Mouse (Mus musculus) neural tube, embryonic 10.5 days (tissue): Measurements from ENCODE around the gene Stxbp5l.
"Not testable (repeated sequence)": the region's sequence is repeated elsewhere in the genome, so short reads cannot be mapped to it uniquely, and the experiment has no call there.

ENCODE experiments used
- DNase-seq: peaks from one replicate; pipeline ENCODE4 v3.0.0-alpha.2; 2017; ENCODE audit warnings: low spot score; ENCODE audit errors: extremely low spot score

Stxbp5l gene

DNA sequence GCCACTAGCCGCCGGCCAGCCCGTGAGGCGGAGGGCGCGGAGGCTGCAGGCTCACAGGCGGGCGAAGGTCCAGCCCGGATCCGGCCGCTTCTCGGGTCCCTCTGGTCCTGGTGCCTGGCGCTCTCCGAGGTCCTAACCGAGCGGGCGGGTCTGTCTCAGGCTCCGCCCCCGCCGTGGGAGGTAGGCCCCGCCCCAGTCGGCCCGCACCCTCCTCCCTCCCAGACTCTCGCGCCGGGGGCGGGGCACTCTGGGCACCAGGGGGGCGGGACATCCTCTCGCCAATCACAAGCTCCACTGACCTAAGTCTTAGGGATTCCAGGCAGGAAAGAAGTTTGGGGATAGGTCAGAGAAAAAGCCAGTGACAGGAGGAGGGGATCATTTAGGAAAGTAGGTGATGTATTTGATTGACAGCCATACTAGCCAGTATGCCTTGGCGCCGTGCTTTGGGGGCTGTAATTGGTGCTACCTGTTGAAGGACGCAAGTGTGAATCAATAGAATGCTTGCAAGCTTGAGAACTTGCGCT is at the start of gene Stxbp5l:
Gene Stxbp5l (minus strand): TSS at position 142 of the 524 bp plus-strand sequence.
- DNase-seq: peak; percentile 96

- no peak for DNase-seq
Observed at GRCm38 (mm10) chr16:37433418-37434204, 48.8 kb upstream of the Stxbp5l start.

DNA sequence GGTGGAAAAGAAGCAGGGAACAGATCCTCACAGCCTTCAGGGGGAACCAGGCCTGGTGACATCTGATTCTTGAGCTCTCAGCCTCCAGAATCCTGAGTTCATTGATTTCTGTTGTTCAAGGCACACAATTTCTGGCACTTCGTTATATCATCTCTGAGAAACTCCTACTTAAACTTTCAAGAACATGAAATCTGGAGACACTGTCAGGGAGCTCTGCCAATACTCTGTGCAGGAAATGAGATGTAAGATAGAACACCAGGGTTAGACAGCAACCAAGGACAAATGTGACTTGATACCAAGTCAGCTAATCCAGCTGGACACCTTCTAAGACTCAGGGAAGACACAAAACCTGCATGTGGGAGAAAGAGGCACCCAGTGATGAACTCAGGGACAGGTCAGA is 40.7 kb upstream of the Stxbp5l start:
- DNase-seq: no peak

DNA sequence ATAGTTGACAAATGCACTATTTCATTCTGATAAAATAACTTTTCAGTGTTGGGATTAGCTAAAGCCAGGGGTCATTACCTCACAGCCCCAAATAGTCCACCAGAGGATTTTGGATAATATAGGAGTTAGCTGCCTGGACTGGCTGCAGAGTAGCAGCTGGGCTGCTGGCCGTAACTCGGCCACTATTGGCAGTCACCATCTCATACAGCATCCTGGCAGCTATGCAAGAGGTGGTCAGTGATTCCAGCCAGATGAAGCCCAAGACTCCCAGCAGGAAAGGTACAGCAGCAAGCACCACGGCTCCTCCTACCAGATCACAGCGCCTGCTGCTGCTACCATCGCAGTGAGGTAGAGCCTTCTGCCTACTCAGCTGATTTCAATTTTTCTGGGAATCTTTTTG is 38.1 kb upstream of the Stxbp5l start:
- no peak for DNase-seq

- no peak for DNase-seq
Observed at GRCm38 (mm10) chr16:37421851-37422250, 37.1 kb upstream of the Stxbp5l start.

GRCm38 (mm10) chr16:37420512-37420911 is 35.8 kb upstream of the Stxbp5l start:
- no peak for DNase-seq

DNA sequence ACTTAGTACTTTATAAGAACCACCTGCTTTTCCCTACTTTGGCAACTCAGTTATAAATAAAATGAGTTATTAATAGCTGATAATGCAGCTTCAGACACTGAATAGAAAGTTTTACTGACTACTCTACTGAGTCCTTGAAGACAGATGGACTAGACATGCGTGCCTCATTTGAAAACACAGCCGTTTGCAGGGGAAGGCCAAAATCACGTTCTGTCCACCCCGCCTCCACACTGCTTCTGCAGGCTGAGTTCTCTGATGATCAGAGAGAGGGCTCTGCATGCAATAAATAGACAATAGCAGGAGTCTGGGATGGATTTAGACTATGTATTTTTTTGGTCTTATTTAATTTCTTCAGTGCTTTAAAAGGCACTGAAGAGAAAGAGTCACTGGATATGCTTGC is 20.8 kb upstream of the Stxbp5l start:
- DNase-seq: no peak

DNA sequence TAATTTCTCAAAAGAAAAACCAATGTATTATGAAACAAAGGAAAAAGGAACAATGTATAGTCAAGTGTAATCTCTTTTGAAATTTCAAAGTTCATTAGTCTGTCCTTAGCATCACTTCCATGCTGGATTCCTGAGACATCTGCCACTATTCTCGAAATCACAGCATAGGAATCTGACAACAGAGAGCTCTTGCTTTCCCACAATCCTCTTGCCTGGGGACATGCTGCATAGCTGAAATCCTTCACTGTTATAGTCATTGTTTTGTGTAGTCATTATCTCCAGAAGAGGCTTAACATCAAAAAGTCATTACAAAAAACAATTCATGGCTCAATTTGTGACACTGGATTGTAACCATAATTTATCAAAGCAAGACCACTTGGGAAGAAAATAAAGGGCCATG is 20.2 kb upstream of the Stxbp5l start:
- no peak for DNase-seq

DNA sequence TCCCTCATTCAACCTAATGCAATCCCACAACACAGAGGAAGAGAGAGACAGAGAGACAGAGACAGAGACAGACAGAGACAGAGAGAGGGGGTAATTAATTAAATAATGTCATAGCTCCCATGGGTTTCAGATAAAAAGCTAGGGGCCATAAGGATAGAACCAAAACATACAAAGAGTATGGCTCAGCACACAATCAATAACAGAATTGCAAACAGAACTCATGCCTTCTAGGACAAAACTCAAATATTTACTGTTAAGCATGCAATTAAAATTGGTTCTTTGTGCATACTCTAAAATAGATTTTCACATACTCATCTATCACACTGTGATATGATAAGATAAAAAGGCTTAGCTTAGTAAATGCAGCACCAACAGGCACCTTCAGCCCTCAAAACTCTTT is 5.2 kb upstream of the Stxbp5l start:
- no peak for DNase-seq

DNA sequence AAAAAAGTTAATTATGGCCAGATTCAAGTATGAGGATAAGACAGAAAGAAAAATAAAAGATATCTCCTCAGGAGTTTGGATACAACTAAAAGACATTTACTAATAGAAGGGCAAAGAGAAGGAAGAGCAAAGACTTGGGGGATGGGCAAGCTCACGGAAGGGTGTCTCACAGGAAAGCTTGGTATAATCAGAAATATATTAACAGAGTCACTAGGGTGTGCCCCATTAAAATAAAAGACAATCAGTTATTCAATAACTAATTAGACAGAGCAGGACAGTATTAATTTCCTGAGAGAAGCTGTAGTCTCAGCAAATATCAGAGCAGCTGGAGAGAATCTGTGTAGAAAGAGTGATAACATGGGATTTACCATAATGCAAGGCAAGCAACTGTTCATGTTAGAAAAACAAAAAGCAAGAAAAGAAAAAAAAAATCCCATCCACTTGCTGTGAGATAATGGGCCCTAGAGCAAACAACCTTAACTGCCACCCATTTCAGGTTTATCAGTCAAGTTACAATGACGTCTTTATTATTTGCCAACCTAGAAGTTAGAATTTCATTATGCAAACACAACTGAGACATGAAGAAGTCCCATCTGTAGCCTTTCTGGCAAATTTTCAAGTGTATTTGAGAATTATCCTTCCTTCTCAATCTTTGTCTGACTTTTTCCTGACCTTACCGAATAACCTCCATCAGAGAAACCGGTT is 4.6 kb upstream of the Stxbp5l start:
- no peak for DNase-seq

DNA sequence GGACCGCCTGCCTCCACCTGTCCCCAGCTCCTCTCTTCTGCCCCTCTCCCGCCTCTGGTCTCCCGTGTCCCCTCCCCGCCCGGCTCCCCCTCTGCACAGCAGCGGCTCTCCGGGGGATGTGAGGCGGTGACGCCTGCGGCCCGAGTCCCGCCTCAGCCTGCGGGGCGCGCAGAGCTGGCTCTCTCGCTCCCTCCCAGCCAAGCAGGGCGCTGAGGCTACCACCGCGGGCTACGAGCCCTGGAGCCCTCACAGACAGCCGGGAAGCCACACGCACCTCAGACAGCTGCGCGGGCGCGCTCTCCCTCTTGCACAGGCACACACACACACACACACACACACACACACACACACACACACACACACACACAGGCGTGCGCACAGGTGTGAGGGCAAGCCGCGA is 393 bp downstream of the Stxbp5l start:
- no peak for DNase-seq

DNA sequence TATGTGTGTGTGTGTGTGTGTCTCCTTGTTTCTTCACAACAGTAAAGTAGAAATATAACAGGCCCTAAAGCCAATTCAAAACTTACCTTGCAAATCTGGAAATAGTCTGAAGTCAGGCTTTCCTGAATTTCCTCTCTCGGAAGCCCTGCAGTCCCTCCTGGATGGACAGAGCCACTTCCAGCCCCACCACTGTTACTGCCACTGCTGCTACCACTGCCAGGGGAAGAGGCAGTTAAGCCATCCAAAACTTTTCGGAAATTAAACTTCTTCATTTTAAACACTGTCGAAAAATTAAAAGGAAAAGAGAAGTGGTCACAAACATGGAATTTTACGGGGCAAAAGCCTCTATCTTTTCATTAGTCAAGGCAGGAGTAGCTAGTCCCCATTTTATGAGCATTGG is 1.3 kb downstream of the Stxbp5l start:
- DNase-seq: no peak

DNA sequence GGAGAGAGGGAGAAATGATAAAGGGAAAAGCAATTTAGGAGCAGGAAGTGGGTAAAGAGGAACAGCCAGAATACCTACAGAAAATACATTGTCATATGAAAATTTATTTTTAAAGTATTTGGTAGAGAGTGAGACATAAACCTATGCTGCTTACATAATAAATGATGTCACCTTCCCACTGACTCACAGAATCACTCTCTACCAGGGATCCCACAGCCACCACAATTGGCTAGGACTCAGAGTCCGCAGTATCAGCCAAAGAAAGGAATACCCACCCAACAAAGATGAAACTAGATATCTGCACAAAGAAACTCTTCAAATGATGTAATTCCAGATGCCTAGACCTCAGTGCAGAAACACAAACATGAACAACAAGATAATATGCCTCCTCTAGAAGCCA is 12.0 kb downstream of the Stxbp5l start:
- DNase-seq: no peak

DNA sequence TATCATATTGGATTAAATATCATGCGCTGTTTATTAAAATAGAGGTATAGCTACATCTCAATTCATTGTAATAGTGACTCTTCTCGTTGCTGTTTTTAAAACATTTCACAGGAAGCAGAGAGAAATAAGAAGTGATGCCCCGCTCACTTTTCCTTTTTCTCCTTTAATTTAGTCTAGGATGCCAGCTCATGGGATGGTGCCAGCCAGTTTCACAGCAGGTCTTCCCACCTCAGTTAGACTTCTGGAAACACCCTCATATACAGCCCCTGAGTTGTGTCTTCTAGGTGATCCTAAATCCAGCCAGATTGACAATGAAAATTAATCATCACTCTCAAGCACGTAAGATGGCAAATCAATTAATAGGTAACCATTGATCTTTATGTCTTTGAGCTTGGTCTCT is 17.3 kb downstream of the Stxbp5l start:
- DNase-seq: no peak

GRCm38 (mm10) chr16:37363958-37364357 is 20.8 kb downstream of the Stxbp5l start:
- no peak for DNase-seq

GRCm38 (mm10) chr16:37355621-37356020 is 29.1 kb downstream of the Stxbp5l start:
- no peak for DNase-seq

DNA sequence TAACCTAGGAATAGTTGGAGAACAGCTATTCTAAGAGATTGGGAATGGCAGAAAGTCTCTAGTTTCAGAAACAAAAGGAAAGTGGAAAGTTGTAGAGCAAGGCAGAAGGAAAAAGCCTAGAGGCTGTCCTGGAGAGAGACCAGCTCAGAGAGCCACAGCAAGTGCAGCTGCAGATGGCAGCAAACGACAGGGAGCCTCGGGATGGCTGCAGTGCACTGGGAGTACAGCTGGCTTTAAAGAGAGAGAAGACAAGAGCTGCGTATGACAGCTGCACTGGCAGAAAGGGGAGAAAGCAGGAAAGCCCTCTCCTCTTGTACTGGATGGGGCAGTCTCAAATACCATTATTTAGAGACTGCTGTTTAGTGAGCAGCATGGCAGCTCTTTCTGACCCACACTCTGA is 37.7 kb downstream of the Stxbp5l start:
- DNase-seq: peak; percentile 24

GRCm38 (mm10) chr16:37344960-37345359 is 39.8 kb downstream of the Stxbp5l start:
- no peak for DNase-seq

DNA sequence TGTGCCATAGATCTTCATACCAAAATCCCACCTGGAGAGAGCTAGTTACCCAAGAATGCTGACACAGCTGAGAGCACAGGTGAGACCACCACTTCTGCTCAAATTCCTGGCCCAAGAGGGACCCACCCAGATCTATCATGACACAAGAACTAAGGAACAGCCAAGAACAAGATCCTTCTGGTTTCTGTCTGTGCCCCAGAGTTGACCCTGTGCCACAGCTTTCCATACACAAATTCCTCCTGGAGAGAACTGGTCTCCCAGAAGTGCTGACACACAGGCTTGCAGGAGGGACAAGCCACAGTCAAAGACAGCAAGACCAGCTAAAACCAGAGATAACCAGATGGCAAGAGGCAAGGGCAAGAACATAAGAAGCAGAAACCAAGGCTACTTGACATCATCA is 43.3 kb downstream of the Stxbp5l start:
- not testable (repeated sequence) for DNase-seq

DNA sequence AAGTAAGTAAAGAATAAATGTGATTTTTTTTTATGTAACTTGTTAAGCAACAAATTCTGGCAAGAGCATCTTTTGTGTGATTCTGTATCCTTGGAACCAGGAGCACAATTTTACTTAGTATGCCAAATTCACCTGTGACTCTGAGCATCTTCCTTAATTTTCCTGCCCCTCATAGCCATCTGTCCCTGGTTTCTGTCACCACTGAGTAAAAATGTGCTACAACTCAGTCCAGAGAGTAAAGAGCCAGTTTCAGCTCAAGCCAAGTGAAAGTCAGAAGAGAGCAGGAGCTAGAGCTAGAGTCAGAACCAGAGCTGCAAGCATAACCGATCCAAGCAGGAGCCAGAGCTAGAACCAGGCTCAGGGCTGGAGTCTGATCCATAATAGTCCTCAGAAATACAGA is 46.6 kb downstream of the Stxbp5l start:
- DNase-seq: no peak

DNA sequence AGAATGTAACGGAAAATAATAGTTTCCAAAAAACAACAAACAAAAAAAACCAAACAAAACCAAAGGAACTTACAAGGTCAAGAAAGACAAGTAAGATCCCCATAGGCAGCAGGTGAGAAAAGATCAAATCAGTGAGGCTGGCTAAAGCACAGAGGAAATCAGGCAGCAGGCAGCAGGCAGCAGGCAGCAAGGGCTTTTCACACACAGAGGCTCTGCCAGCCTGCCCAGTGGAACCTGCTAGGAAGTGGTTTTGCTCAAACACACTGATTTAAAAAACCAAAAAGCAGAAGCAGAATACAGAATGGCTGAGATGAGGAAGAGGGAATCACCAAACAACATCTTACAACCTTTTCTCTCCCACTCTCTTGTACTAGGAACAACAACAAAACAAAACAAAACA is 47.2 kb downstream of the Stxbp5l start:
- no peak for DNase-seq

DNA sequence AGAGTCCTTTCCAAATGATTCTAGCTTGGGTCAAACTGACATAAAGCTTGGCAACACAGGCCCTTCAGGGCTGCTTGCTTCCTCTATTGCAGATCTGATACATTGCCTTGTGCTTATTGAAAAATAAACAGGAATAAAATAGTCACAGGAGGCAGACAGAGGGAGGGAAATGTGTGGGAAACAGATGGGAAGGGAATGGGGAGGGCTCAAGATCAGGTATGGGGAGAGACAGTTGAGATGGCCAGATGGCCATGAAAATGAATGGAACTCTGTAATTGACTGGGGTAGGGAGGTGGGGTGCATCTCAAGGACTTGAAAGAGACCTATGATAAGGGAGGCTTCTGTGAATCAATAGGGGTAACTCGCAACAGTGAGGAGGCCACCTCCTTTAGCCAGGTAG is 80.3 kb downstream of the Stxbp5l start:
- no peak for DNase-seq

- DNase-seq: no peak
Observed at GRCm38 (mm10) chr16:37292593-37292992, 92.2 kb downstream of the Stxbp5l start.
